Mouse (Mus musculus): Measurements from ENCODE around the gene Slc30a2.
"Not testable (repeated sequence)": the region's sequence is repeated elsewhere in the genome, so short reads cannot be mapped to it uniquely, and the experiment has no call there.

Slc30a2 gene

DNA sequence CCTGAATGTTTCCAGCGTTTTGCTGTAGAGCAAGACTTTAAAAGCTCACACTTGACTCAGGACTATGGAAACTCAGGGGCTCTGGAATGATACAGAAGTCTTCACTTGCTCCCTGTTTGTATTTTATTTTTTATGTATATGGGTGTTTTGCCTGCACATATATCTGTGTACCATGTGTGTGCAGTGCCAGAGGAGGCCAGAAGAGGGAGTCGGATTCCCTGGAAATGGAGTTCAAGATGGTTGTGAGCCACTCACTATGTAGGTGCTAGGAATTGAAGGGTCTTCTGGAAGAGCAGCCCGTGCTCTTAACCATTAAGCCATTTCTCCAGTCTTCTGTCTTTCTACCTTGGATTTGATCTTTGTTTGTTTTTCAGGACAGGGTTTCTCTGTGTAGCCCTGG is 21.5 kb upstream of the Slc30a2 start:
- DNase-seq (ENCODE audit: low read depth): peak; percentile 26

DNA sequence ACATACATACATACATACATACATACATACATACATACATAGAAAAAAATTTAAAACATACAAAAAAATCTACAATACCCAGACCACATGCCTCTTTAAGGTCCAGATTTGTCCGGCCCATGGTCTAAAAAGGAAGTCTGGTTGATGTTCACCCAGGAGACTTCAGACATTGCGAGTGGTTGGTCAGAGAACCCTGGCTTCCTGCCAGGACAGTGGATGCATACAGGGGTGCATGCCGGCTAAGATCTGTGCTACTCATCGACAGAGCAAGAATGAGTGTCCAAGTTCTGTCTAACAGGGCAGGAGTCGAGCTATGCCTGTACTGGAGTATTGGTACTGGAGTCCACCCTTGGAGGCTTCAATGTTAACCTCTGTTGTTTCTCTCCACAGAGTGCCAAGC is 18.3 kb upstream of the Slc30a2 start:
- peak; percentile 54 for DNase-seq (ENCODE audit: low read depth)

DNA sequence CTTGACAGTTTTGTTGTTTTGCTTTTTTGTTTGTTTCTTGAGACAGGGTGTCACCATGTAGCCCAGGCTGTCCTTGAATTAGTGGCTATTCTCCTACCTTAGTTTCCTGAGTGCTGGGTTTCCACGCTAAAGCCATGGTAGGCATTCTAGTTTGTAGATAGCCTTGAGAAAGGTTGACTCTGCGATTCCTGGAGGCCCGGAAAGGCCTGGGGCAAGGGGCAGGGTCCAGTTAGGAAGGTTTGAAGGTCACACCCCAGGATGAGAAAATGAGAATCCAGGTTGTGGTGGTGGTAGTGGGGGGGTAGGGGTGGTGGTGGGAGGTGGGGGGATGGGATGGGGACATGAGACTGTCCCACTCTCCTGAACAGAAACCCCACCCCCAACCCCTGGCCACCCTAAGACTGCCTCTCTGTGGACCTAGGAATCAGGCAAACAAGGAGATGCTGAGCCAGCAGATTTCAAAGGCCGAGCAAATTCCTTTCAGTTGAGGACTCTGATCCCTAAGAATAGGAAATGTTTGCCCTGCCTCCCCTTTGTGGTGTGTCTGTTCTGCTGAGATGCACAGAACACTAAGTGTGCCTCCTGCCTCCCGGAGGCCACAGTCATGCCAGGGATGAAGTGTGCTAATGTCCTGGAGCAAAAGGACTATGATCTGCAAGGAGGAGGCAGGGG is 16.0 kb upstream of the Slc30a2 start:
- no peak for DNase-seq (ENCODE audit: low read depth)

DNA sequence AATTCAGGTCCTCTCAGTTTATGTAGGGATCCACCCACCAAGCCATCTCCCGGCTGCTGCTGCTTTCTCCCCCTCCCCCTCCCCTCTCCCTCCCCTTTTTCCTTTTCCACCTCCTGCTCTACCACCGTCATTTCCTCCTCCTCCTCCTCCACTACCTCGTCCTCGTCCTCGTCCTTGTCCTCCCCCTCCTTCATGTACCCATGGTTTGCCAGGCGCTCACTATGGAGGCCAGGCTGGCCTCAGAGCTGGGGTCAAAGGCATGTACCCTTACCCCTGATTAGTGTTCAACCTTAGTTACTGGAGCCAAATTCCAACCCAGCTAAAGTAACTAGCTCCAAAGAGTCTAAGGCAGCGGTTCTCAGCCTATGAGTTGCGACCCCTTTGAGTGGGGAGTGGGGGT is 14.8 kb upstream of the Slc30a2 start:
- DNase-seq (ENCODE audit: low read depth): no peak

DNA sequence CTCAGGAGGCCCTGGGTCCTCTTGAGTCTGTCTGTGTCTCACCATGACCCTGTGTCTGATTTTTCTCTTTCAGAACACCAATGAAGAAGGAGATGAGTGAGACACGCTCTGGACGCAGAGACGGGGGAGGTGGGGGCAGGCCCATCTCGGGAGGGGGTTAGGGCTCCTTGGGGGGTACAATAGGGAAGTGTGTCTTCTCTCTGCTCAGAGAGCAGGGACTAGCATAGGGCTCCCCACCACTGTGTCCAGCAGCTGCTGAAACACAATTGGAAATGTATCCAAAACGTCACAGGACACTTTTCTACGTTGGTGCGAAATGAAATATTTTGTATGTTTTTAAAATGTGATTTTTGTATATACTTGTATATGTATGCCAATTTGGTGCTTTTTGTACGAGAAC is 14.1 kb upstream of the Slc30a2 start:
- no peak for DNase-seq (ENCODE audit: low read depth)

DNA sequence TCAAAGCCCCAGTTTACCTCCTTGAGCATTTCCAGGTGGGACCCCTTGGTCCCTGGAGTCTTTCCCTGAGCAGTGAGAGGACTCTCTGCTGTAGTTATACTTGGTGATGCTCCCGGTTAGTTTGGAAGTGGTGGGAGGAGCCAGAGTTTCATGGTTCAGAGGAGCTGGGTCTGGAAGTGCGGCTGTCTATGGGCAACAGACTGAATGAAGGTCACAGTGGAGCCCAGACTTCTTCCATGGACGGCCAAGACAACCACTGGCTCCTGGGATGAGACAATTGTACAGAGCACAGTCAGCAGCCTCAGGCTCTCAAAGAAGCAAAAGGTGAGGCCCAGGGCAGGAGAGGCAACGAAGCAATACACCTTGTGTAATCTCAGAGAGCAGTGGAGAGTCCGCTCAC is 12.7 kb upstream of the Slc30a2 start:
- DNase-seq (ENCODE audit: low read depth): no peak

DNA sequence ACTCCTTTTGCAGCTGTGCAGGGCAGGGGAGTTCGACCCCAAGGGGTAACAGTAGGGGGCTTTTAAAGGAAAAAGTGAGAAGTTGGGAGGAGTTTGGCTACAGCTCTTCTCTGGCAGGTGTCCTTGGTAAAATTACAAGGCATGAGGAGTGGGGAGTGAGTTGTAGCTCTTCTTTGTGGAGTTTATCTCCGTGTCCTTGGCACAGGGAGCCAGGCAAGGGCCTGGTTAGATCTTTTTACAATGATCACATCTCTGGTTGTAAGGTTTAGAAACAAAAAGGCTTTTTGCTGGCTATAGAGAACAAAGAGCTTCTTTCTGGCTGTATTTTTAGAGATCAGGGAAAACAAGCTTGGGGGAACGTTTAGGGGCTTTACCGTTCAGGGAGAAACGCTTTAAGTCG is 1.8 kb upstream of the Slc30a2 start:
- DNase-seq (ENCODE audit: low read depth): not testable (repeated sequence)

DNA sequence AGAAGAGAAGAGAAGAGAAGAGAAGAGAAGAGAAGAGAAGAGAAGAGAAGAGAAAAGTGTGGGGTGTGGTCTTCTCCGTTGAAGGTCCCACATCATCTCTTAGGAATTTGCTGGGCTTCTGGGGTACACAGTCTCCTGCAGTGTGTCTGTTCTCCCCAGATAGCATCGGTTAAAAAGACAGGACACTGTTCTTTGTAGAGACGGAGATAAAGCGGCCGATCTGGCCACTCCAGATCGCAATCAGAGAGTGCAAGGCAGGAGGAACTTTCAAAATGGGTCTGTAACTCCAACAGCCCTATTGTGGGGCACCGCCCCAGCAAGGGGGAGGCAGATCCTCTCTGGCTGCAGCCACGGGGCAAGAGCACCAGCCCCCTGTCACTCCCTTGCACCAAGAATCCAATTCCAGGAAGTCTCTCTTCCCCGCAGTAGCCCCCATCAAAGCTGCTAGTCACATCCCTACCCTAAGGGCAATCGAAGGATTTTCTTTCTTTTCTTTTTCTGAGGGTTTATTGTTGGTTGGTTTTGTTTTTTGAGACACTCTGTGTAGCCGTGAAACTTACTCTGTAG is 685 bp upstream of the Slc30a2 start:
- DNase-seq (ENCODE audit: low read depth): no peak

DNA sequence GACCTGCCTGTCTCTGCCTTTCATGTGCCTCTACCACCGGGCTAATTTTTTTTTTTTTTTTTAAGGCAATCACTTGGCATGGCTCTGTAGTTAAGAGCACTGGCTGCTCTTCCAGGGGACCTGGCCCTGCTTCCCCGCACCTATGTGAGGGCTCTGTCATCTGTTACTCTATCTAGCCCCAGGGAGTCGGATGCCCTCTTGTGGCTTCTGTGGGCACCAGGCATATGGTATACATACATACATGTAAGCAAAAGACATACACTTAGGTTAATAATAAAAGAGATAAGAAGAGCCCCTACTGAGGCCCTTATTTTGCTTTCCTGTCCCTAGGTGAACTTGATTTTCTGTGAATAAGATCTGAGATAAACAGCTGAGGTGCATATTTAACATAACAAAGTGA is 1.6 kb downstream of the Slc30a2 start:
- DNase-seq (ENCODE audit: low read depth): peak; percentile 54

DNA sequence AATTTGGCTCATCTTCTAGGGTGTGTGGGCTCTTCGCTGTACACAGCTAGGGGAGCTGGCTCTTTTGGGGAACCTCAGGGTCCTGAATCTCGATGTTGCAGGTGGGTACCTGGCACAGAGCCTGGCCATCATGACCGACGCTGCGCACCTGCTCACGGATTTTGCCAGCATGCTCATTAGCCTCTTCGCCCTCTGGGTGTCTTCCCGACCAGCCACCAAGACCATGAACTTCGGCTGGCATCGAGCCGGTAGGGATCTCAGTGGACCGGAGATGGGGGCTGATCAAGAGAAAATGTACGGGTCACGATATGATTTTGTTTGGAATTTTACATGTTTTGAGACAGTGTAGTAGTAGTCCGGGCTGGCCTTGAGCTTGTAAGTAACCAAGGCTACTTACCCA is 2.8 kb downstream of the Slc30a2 start:
- no peak for DNase-seq (ENCODE audit: low read depth)

DNA sequence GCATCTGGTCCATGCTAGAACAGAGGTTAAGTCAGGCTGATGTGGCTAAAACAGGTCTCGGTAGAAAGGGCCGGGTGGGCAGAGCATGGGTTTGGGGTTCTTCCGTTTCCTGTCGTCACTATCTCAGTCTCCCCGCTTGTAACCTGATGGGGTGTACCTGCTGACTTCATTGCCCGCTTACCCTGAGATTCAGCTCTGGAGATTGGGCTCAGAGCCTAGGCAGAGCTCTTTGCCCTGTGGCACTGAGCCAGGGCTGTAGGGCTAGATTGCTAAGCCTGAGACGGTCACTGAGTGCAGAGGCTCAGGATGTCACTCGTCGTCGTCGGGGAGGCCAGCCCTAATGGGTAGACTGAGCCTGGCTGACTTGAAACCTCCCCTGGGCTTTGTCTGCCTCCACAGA is 5.1 kb downstream of the Slc30a2 start:
- DNase-seq (ENCODE audit: low read depth): no peak

DNA sequence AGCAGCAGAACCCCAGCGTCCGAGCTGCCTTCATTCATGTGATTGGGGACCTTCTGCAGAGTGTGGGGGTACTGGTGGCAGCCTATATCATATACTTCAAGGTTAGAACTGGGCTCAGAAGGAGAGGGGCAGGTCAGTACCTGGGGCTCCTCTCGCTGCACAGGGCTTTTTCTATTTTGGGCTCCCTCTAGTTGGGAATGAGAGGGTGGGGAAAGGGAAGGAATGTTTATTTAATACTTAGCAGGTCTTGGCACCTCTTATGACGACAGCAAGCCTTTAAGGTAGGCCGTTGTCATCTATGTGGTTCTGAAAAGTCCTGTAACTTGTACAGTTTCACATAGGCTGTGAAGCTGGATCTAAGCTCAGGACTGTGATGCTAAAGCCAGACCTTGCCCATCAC is 5.6 kb downstream of the Slc30a2 start:
- DNase-seq (ENCODE audit: low read depth): no peak

DNA sequence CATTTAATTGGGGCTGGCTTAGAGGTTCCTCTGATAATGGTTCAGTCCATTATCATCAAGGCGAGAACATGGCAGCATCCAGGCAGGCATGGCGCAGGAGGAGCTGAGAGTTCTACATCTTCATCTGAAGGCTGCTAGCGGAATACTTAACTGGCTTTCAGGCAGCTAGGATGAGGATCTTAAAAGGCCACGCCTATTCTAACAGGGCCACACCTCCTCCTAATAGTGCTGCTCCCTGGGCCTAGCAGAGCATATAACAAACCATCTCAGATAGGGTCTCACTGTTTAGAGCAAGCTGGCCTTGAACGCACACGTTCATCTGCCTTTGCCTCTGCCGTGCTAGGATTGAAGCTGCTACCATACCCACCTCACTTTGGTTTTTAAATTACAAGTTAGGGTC is 6.8 kb downstream of the Slc30a2 start:
- no peak for DNase-seq (ENCODE audit: low read depth)

DNA sequence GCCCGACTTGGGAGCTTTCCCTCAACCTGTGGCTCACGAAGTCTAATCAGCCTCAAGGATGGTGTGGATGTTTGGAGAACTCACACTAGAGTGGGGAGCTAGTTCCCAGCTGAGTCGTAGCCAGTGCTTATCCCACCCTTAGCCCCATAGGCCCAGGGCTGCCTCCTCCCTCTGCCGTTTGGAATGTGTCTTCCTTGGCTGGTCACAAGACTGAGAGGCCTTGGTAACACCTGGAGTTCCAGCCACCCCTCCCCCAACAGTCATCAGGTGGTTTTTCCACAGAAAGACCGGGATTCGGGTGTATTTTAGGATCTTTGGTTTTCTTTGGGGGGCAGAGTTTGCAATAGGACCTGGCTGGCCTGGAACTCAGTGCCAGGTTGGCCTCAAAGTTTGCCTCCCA is 7.7 kb downstream of the Slc30a2 start:
- no peak for DNase-seq (ENCODE audit: low read depth)

DNA sequence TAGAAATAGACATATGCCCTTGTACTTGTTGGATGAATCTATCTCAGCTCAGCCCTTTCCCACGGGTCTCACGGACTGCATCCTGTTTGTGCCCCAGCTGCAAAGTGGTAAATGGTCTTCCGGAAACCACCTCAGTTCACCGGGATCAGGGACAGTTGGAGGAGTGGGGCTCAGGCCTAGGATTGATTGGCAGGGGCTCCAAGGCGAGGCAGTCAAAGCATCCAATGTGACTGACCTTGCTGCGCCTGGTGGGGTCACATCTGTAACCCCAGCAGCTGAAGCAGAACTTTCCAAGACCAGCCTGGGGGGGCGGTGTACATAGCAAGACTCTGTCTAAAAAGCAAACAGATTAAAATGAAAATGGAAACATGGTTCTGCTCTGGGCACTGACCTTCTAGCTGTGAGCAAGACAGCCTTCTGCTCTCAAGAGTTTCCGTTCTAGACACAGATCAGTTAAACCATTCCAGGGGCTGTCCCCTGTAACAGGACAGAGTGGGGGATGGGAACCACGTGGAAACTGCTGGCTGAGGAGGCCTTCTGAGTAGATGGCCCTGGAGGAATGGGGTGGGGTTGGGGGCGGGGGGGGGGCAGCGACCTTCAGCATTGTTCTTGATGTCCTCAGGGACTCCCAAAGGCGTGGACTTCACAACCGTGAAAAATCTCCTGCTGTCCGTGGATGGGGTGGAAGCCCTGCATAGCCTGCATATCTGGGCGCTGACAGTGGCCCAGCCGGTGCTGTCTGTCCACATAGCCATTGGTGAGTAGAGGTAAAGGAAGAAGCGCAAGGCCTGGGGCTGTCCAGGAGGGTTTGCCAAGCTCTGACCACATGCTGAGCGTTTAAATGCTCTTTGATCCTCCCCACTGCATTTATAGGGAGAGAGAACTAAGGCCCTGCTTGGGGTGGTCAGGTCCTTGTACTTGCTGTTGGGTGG is 8.6 kb downstream of the Slc30a2 start:
- DNase-seq (ENCODE audit: low read depth): no peak

DNA sequence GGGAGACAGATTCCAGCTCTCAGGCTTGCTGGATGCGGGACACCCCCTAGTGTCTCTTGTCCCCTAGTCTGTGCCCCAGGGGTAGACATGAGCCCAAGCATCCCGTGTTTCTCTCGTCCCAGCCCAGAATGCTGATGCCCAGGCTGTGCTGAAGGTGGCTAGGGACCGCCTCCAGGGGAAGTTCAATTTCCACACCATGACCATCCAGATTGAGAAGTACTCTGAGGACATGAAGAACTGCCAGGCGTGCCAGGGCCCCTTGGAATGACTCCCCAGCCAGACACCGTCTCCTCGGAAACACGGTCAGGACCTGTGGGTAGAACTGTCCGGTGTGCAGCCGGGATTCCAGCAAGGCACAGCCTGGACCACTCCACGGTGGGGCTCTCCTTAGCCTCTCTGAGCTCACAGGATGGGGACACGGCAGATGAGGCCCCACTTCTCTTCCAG is 9.3 kb downstream of the Slc30a2 start:
- DNase-seq (ENCODE audit: low read depth): no peak

DNA sequence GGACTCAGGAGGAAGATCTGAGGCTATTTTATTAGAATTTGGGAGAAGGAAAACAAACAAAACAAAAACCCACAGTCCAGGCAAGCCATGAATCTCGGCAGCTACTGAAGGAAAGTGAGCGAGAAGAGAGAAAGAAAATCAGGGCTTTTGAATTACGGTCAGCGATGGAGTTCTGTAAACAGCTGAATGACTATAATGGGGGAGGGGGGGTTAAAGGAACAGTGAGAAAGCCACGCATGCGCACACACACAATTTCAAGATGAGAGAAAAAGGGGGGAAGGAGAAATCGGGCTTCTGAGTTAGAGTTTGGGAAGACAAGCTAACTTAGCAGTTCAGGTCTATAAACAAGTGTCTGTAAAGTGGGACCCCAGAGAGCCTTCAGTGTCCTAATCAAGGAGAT is 9.9 kb downstream of the Slc30a2 start:
- no peak for DNase-seq (ENCODE audit: low read depth)

DNA sequence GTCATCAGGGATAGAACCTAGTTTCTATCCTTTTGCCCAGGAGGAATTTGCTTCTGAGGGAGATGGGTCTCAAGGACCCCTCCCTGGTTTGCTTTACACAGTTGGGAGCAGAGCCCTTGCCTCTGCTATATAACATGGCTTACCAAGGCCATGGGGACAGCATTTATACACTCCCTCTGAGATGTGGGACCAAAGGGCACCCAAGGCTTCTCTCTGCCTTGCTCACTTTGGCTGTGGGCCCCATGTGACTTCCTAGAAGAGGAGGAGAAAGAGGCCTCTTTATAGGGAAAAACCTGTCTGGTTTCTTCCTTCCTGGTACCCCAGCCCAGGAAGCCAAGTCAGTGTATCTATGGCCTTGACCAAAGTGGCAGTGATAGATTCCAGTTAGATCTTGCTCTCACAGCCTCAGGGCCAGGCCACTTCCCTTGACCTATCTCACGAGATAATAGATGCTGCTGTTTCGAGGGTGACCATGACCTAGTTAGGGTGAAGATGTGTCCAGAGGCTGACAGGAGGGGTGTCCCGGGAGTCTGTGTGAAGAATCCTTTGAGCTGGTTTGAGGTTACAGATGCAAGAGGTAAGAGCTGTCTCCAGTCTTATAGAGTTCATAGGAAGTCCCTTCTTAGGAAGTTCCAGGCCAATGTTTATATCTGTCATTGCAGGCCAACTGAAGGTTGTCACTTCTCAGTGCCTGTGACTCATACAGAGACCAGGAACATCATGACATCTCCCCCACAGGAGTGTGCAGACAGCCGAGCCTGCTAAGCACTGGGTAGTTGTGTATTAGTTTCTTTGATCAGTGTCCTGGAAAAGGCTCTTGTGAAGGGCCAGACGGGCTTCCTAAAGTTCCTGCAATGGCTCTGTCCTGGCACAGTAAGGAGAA is 10.8 kb downstream of the Slc30a2 start:
- peak; percentile 70 for DNase-seq (ENCODE audit: low read depth)

DNA sequence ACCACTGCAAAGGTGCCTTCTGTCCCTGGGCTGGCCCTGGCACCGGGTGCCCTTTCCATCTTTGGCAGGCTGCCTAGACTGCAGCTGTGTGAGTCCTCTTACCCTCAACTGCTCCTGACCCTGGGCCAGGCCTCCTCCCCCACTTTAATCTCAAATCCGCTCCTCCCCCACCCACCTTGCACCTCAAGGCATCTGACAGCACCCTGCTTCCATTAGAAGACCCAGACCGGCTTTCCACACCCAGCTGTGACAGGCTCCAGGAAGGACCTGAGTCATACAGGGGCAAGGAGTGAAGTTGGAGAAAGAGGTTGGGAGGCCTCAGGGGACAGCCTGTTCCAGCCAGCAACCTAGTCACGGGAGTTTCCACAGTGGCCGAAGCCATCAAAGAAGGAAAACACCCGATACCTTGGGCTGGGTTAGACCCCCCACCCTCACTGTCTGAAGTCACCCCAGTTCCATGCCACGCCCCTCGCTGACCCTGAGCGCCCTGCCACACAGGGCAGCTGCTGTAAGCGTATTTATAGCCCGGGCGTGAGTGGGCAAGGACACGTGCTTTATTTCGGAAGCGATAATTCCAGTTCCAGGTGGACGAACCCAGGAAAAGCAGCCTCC is 13.0 kb downstream of the Slc30a2 start:
- peak; percentile 43 for DNase-seq (ENCODE audit: low read depth)

DNA sequence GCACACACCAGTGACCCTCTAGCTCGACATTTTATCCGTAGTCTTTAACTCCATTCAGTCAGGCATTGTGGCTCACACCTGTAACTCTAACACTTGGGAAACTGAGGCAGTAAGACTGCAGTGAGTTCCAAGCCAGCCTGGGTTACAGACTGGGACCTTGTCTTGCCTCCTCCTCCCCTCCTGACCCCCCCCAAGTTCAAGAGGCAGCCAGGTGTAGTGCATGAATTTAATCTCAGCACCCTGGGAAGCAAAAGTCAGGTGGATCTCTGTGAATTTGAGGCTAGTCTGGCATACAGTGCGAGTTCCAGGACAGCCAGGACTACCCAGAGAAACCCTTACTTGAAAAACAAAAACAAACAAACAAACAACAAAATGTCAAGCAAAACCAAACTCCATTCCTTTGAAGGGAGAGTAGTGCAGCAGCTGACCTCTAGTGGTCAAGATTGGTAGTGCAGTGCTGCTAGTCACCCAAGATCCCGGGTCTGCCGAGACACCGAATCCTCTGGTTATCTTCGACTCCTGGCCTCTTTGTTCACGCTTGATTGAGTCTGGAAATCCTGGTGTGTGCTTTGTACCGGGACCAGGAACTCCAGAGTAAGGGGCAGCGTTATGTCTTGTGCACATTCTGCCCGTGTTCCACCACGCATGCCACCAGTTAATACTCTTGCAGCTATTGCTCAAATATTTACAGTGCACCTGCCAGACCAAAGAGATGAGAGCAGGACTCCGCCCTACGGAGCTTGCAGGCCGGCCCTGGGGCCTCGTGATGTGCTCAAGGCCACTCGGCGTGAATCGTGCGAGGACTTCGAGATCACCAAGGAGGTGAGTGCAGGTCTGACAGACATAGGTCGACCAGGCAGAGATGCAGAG is 13.8 kb downstream of the Slc30a2 start:
- DNase-seq (ENCODE audit: low read depth): peak; percentile 62

DNA sequence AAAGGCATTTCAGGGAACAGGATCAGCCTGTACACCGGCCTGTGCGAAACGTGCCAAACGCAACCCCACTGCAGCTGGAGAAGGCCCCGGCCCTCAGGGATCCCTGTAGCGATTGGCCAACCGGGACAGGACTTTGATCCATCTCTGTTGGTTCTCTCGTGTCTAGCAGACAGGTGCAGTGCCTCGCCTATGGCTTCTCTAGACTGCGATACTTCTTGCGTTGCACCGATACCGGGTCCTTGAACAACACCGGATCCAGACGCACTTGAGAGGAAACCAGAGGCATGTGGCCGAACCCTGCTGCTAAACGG is 14.4 kb downstream of the Slc30a2 start:
- no peak for DNase-seq (ENCODE audit: low read depth)

All from 416B (cell line).